Comparison of ENCODE assay signal across 8 mouse cellular contexts in the genomic region with DNA sequence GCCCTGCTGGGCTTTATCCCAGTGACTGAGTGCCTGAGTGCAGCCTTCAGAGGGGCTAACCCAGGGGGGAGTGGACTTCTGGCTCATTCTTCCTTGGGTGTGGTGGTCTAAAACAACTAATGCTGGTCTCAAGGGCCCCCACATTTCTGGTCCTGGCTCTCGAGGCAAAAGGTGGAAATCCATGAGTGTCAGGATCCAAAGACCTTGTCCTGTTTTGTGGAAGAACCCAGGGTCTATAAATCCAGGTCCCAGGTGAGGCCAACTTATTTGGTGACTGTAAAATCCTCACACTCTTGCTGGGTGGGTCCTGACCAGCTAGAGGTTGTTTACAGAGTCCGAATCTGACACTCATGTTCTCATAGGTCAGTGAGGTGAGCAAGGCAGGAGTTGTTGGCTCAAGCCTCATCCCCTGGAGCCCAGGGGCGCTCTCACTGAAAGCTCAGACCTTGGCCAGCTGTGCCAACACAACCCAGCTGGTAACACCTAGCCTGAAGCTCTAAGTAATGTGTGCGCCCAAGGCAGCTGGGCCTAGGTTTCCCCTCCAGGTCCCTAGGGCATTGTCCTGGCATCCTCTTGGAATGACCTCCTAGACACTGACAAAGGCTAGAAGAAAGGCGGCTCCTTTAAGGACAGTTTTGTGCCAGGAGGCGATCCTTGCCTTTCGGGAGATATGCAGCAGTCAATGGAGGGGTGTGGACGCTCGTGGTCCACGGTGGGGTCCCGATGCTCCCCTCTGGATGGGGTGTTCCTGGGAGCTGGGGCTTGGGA. TPM values are rescaled to one million over a fixed set of nuclear protein-coding genes. Genes with fewer than 3 reads are reported as not detected.
DNase-seq lines count a peak whose midpoint lies in the region; ATAC-seq lines count a peak whose summit lies in the region.

No protein-coding gene starts in this region.

- H3K9me3 ChIP-seq in heart, embryonic 15.5 days (replicated peaks), result no peaks in the 10 kb centered on the region
- H3K9me3 ChIP-seq in neural tube, embryonic 14.5 days (ENCODE audit: control insufficient read depth, low read length), result no peaks in the 10 kb centered on the region

- H3K4me1 ChIP-seq in heart, embryonic 15.5 days (replicated peaks), result peaks cover 84% of the 10 kb centered on the region
- H3K4me1 ChIP-seq in neural tube, embryonic 14.5 days (ENCODE audit: control insufficient read depth, insufficient read depth, low read length), result peaks cover 73% of the 10 kb centered on the region

- peak overlapping the region; percentile 62 for H3K9ac ChIP-seq in heart, embryonic 15.5 days
- peak overlapping the region; percentile 55 for H3K9ac ChIP-seq in neural tube, embryonic 14.5 days (replicated peaks; ENCODE audit: low read depth, low read length)

- no peaks in the 10 kb centered on the region for H3K36me3 ChIP-seq in heart, embryonic 15.5 days
- no peaks in the 10 kb centered on the region for H3K36me3 ChIP-seq in neural tube, embryonic 14.5 days (ENCODE audit: control insufficient read depth, insufficient read depth, low read length)

- ATAC-seq in heart, embryonic 15.5 days (replicated peaks; ENCODE audit: insufficient number of reproducible peaks, insufficient read depth, low FRiP score, low read depth), result no peak
- ATAC-seq in neural tube, embryonic 14.5 days (ENCODE audit: low read depth), result peak; percentile 15; the same call in 1 of the 2 replicates

- 34% methylated on average over 11 of the region's 11 CpGs for WGBS in heart, embryonic 15.5 days
- WGBS in neural tube, embryonic 14.5 days, result 19% methylated on average over 11 of the region's 11 CpGs

- H3K4me2 ChIP-seq in heart, embryonic 15.5 days, result peak overlapping the region; percentile 71
- peak overlapping the region; percentile 46 for H3K4me2 ChIP-seq in neural tube, embryonic 14.5 days (ENCODE audit: low read depth, low read length)

- H3K27me3 ChIP-seq in heart, embryonic 15.5 days, result no peaks in the 10 kb centered on the region
- H3K27me3 ChIP-seq in neural tube, embryonic 14.5 days (ENCODE audit: control insufficient read depth, insufficient read depth, low read length), result no peaks in the 10 kb centered on the region

- peak overlapping the region; percentile 39 for H3K4me3 ChIP-seq in heart, embryonic 15.5 days
- peak overlapping the region; percentile 15; the same call in 1 of the 2 replicates for H3K4me3 ChIP-seq in neural tube, embryonic 14.5 days (ENCODE audit: low read depth, low read length)

- H3K27ac ChIP-seq in heart, embryonic 15.5 days, result peak overlapping the region; percentile 35
- peak overlapping the region; percentile 78 for H3K27ac ChIP-seq in neural tube, embryonic 14.5 days (ENCODE audit: low read depth, low read length)

- peak; percentile 54 for DNase-seq in adrenal gland, adult 2 months
- no peak for DNase-seq in adrenal gland, adult 18-20 months (ENCODE audit: low spot score in 2 of 2)
- peak; percentile 38 for DNase-seq in cerebellum, adult 9-10 months
- peak; percentile 63 to 82 for DNase-seq in kidney, postnatal 25 days
- no peak for DNase-seq in thymus, postnatal 0 days (ENCODE audit: low spot score)
- DNase-seq in right cerebral cortex, postnatal 14 days, result no peak

RNA-seq across cellular contexts. Expression of a gene that starts 8.1 kb away (rescaled TPM):
- total RNA-seq in adrenal gland, adult 2 months (2021), result 10 to 100 TPM in 1 of 2 experiments, 1 to 10 TPM in 1; 9.2 to 21.9 TPM
- 17.9 and 19.5 TPM in 2 replicates for polyA plus RNA-seq in adrenal gland, adult 2 months (2012; rRNA removed)
- total RNA-seq in adrenal gland, adult 18-20 months (2021), result 1 to 10 TPM; 7.8 to 8.9 TPM
- polyA plus RNA-seq in heart, embryonic 15.5 days (2015; fragmentation: Nextera tagmentation; extraction: Ambion mirVana), result 4.2 and 5.7 TPM in 2 replicates
- polyA plus RNA-seq in neural tube, embryonic 14.5 days (2014; fragmentation: Nextera tagmentation; extraction: Ambion mirVana), result 17.0 and 20.8 TPM in 2 replicates
- 3.3 and 4.6 TPM in 2 replicates for polyA plus RNA-seq in thymus, postnatal 0 days (2015; fragmentation: Nextera tagmentation; extraction: Ambion mirVana)

Comparison
In these comparisons a context has a peak if more than half of its experiments do, and no peak if none do; other contexts are left out.
1. DNase-seq: peak in adrenal gland, adult 2 months (single experiment), cerebellum, adult 9-10 months (single experiment) and kidney, postnatal 25 days (2 of 2); none in adrenal gland, adult 18-20 months (0 of 2), thymus, postnatal 0 days (single experiment) and right cerebral cortex, postnatal 14 days (single experiment).